ENCODE assay signal across 21 mouse cellular contexts in genomic region chr6:7767631-7768030, GRCm38 (mm10).
"Had no signal": no experiment of that assay in that cellular context is flagged by ENCODE, and none has a peak within 500 bp of the region (broad histone marks: within the 10 kb centered on the region; RNA-seq: fewer than 3 reads in every experiment).

No protein-coding gene starts in this region.

- H3K27me3 ChIP-seq: heart, embryonic 13.5 days; heart, embryonic 15.5 days; hindbrain, embryonic 13.5 days; hindbrain, embryonic 15.5 days; kidney, embryonic 15.5 days; limb, embryonic 13.5 days; limb, embryonic 15.5 days; liver, embryonic 12.5 days had no signal

- DNase-seq: gastrocnemius, postnatal 14 days; gastrocnemius, postnatal 36 days; heart, adult 11 months; heart, adult 2 months; heart, postnatal 14 days; heart, postnatal 36 days; kidney, adult 11 months; layer of hippocampus, adult 9-11 months; layer of hippocampus, postnatal 36 days had no signal

- H3K4me1 ChIP-seq: heart, embryonic 13.5 days; heart, embryonic 15.5 days; hindbrain, embryonic 13.5 days; hindbrain, embryonic 15.5 days; kidney, embryonic 15.5 days; limb, embryonic 13.5 days; limb, embryonic 15.5 days had no signal

- H3K36me3 ChIP-seq: heart, embryonic 13.5 days; heart, embryonic 15.5 days; hindbrain, embryonic 13.5 days; hindbrain, embryonic 15.5 days; kidney, embryonic 15.5 days; limb, embryonic 13.5 days; limb, embryonic 15.5 days; liver, embryonic 12.5 days had no signal

- ATAC-seq: hindbrain, postnatal 0 days; intestine, embryonic 16.5 days; liver, embryonic 12.5 days had no signal

- H3K4me3 ChIP-seq: heart, adult 2 months; heart, embryonic 13.5 days; heart, embryonic 15.5 days; hindbrain, embryonic 13.5 days; hindbrain, embryonic 15.5 days; kidney, embryonic 15.5 days; limb, embryonic 13.5 days; limb, embryonic 15.5 days; liver, embryonic 12.5 days had no signal

- H3K27ac ChIP-seq: heart, adult 2 months; heart, embryonic 13.5 days; heart, embryonic 15.5 days; hindbrain, embryonic 13.5 days; hindbrain, embryonic 15.5 days; hindbrain, postnatal 0 days; kidney, embryonic 15.5 days; kidney, postnatal 0 days; limb, embryonic 13.5 days; limb, embryonic 15.5 days; liver, embryonic 12.5 days; liver, embryonic 14.5 days had no signal
